Mouse (Mus musculus): ENCODE data around the gene B4galnt1. TPM values are rescaled to one million over a fixed set of nuclear protein-coding genes. Genes with fewer than 3 reads are reported as not detected.
"Not testable (repeated sequence)": the region's sequence is repeated elsewhere in the genome, so short reads cannot be mapped to it uniquely, and the experiment has no call there.

B4galnt1 gene
- polyA plus RNA-seq, 1 experiment = 81.2 TPM

GRCm38 (mm10) chr10:127138328-127139141 lies 26.5 kb upstream of the B4galnt1 start:
- TF ChIP-seq CTCF (IDR thresholded peaks at IDR 0.05; ENCODE audit: insufficient read depth, low read length) (no peak), POLR2A (IDR thresholded peaks at IDR 0.05; ENCODE audit: borderline replicate concordance, extremely low read depth, low read depth, low read length) (no peak)
- 71% methylated on average over 18 of the region's 18 CpGs for WGBS
- no peak for DNase-seq
- H3K4me1 ChIP-seq (ENCODE audit: control insufficient read depth, insufficient read depth, low read length) = no peaks in the 10 kb centered on the region
- no peak overlapping the region for H3K4me3 ChIP-seq (replicated peaks; ENCODE audit: extremely low read depth, low read depth, low read length)

GRCm38 (mm10) chr10:127140971-127141370 lies 24.1 kb upstream of the B4galnt1 start:
- Histone ChIP-seq H3K4me1 (ENCODE audit: control insufficient read depth, insufficient read depth, low read length) (no peaks in the 10 kb centered on the region), H3K4me3 (replicated peaks; ENCODE audit: extremely low read depth, low read depth, low read length) (no peak overlapping the region)
- DNase-seq = no peak
- TF ChIP-seq POLR2A (IDR thresholded peaks at IDR 0.05; ENCODE audit: borderline replicate concordance, extremely low read depth, low read depth, low read length) = no peak
- no peak for TF ChIP-seq CTCF (IDR thresholded peaks at IDR 0.05; ENCODE audit: insufficient read depth, low read length)
- 66% methylated on average over 11 of the region's 11 CpGs for WGBS

GRCm38 (mm10) chr10:127141500-127141899 lies 23.5 kb upstream of the B4galnt1 start:
- 38% methylated on average over 8 of the region's 8 CpGs for WGBS
- Histone ChIP-seq H3K4me3 (replicated peaks; ENCODE audit: extremely low read depth, low read depth, low read length) (no peak overlapping the region), H3K4me1 (ENCODE audit: control insufficient read depth, insufficient read depth, low read length) (no peaks in the 10 kb centered on the region)
- TF ChIP-seq CTCF (IDR thresholded peaks at IDR 0.05; ENCODE audit: insufficient read depth, low read length) (no peak), POLR2A (IDR thresholded peaks at IDR 0.05; ENCODE audit: borderline replicate concordance, extremely low read depth, low read depth, low read length) (no peak)
- no peak for DNase-seq

- Histone ChIP-seq H3K4me1 (ENCODE audit: control insufficient read depth, insufficient read depth, low read length) (no peaks in the 10 kb centered on the region), H3K4me3 (replicated peaks; ENCODE audit: extremely low read depth, low read depth, low read length) (no peak overlapping the region)
- no peak for DNase-seq
- TF ChIP-seq POLR2A (IDR thresholded peaks at IDR 0.05; ENCODE audit: borderline replicate concordance, extremely low read depth, low read depth, low read length) (no peak), CTCF (IDR thresholded peaks at IDR 0.05; ENCODE audit: insufficient read depth, low read length) (no peak)
- 87% methylated on average over 8 of the region's 8 CpGs for WGBS
Measured at GRCm38 (mm10) chr10:127143228-127143627, 21.8 kb upstream of the B4galnt1 start.

GRCm38 (mm10) chr10:127144536-127144935 lies 20.5 kb upstream of the B4galnt1 start:
- no peak for DNase-seq
- Histone ChIP-seq H3K4me3 (replicated peaks; ENCODE audit: extremely low read depth, low read depth, low read length) (no peak overlapping the region), H3K4me1 (ENCODE audit: control insufficient read depth, insufficient read depth, low read length) (no peaks in the 10 kb centered on the region)
- TF ChIP-seq POLR2A (IDR thresholded peaks at IDR 0.05; ENCODE audit: borderline replicate concordance, extremely low read depth, low read depth, low read length) (no peak), CTCF (IDR thresholded peaks at IDR 0.05; ENCODE audit: insufficient read depth, low read length) (no peak)
- WGBS = 64% methylated on average over 7 of the region's 7 CpGs

GRCm38 (mm10) chr10:127145303-127145702 lies 19.7 kb upstream of the B4galnt1 start:
- Histone ChIP-seq H3K4me1 (ENCODE audit: control insufficient read depth, insufficient read depth, low read length) (no peaks in the 10 kb centered on the region), H3K4me3 (replicated peaks; ENCODE audit: extremely low read depth, low read depth, low read length) (no peak overlapping the region)
- 57% methylated on average over 5 of the region's 5 CpGs for WGBS
- DNase-seq = no peak
- TF ChIP-seq POLR2A (IDR thresholded peaks at IDR 0.05; ENCODE audit: borderline replicate concordance, extremely low read depth, low read depth, low read length) (no peak), CTCF (IDR thresholded peaks at IDR 0.05; ENCODE audit: insufficient read depth, low read length) (no peak)

GRCm38 (mm10) chr10:127147135-127147534 lies 17.9 kb upstream of the B4galnt1 start:
- TF ChIP-seq POLR2A (IDR thresholded peaks at IDR 0.05; ENCODE audit: borderline replicate concordance, extremely low read depth, low read depth, low read length) = no peak
- TF ChIP-seq CTCF (IDR thresholded peaks at IDR 0.05; ENCODE audit: insufficient read depth, low read length) = no peak
- no peak overlapping the region for H3K4me3 ChIP-seq (replicated peaks; ENCODE audit: extremely low read depth, low read depth, low read length)
- 60% methylated on average over 6 of the region's 6 CpGs for WGBS
- no peak for DNase-seq
- H3K4me1 ChIP-seq (ENCODE audit: control insufficient read depth, insufficient read depth, low read length) = no peaks in the 10 kb centered on the region

GRCm38 (mm10) chr10:127150471-127150872 lies 14.6 kb upstream of the B4galnt1 start:
- no peak overlapping the region for H3K4me3 ChIP-seq (replicated peaks; ENCODE audit: extremely low read depth, low read depth, low read length)
- no peaks in the 10 kb centered on the region for H3K4me1 ChIP-seq (ENCODE audit: control insufficient read depth, insufficient read depth, low read length)
- 64% methylated on average over 4 of the region's 4 CpGs for WGBS
- TF ChIP-seq CTCF (IDR thresholded peaks at IDR 0.05; ENCODE audit: insufficient read depth, low read length) = no peak
- no peak for TF ChIP-seq POLR2A (IDR thresholded peaks at IDR 0.05; ENCODE audit: borderline replicate concordance, extremely low read depth, low read depth, low read length)
- DNase-seq = no peak

- not testable (repeated sequence) for H3K4me1 ChIP-seq (ENCODE audit: control insufficient read depth, insufficient read depth, low read length); H3K4me3 ChIP-seq (replicated peaks; ENCODE audit: extremely low read depth, low read depth, low read length); DNase-seq
- 73% methylated on average over 3 of the region's 3 CpGs for WGBS
Measured at GRCm38 (mm10) chr10:127151233-127151632, 13.8 kb upstream of the B4galnt1 start.

- H3K4me1 ChIP-seq (ENCODE audit: control insufficient read depth, insufficient read depth, low read length); H3K4me3 ChIP-seq (replicated peaks; ENCODE audit: extremely low read depth, low read depth, low read length); DNase-seq: not testable (repeated sequence)
- 82% methylated on average over 10 of the region's 10 CpGs for WGBS
Measured at GRCm38 (mm10) chr10:127152556-127152955, 12.5 kb upstream of the B4galnt1 start.
